Mouse (Mus musculus) stomach, embryonic 15.5 days (tissue): ENCODE measurements at regions not wholly inside any gene's neighbourhood (a gene's known extent, or its start where the extent isn't known, plus 50 kb on each side); places are given as distances from the start of the nearest gene placed in this dataset.
A peak's percentile ranks its signal among the peaks of the same experiment; 100 is the strongest.

Source experiments
- ATAC-seq: fragments of 200-750 bp; cut with Nextera tagmentation; 2 replicates; pipeline ENCODE4 v1.8.0; 2017; ENCODE audit warnings: low read depth, moderate number of reproducible peaks, moderate TSS enrichment; ENCODE audit not compliant: insufficient read depth, low FRiP score
- H3K27ac ChIP-seq: fragments of 300-500 bp; sonication (generic); 2 replicates; pipeline ENCODE4 v1.5.1; 2015; ENCODE audit warnings: mild to moderate bottlenecking, inconsistent platforms
- H3K27me3 ChIP-seq: fragments of 300-500 bp; sonication (generic); replicated peaks from 2 replicates; pipeline ENCODE4 v1.6.1; 2015; ENCODE audit warnings: inconsistent platforms
- H3K36me3 ChIP-seq: fragments of 300-500 bp; sonication (generic); 2 replicates; pipeline ENCODE4 v1.6.1; 2015; ENCODE audit warnings: inconsistent platforms
- H3K4me1 ChIP-seq: fragments of 300-500 bp; sonication (generic); 2 replicates; pipeline ENCODE4 v1.6.1; 2015; ENCODE audit warnings: inconsistent platforms
- H3K4me2 ChIP-seq: fragments of 300-500 bp; sonication (generic); 2 replicates; pipeline ENCODE4 v1.6.1; 2015; ENCODE audit warnings: mild to moderate bottlenecking, inconsistent platforms
- H3K4me3 ChIP-seq: fragments of 300-500 bp; sonication (generic); replicated peaks from 2 replicates; pipeline ENCODE4 v1.5.1; 2015; ENCODE audit warnings: inconsistent platforms
- H3K9ac ChIP-seq: fragments of 300-500 bp; sonication (generic); 2 replicates; pipeline ENCODE4 v1.6.1; 2015; ENCODE audit warnings: inconsistent platforms
- H3K9me3 ChIP-seq: fragments of 300-500 bp; sonication (generic); 2 replicates; pipeline ENCODE4 v1.6.1; 2016; ENCODE audit warnings: inconsistent platforms
- WGBS: fragments of 180-500 bp; shearing (Covaris S2); methylation state at CpG from one replicate; pipeline ENCODE4 v1.1.7; 2015; 5-methylcytosine and 5-hydroxymethylcytosine counted together

DNA sequence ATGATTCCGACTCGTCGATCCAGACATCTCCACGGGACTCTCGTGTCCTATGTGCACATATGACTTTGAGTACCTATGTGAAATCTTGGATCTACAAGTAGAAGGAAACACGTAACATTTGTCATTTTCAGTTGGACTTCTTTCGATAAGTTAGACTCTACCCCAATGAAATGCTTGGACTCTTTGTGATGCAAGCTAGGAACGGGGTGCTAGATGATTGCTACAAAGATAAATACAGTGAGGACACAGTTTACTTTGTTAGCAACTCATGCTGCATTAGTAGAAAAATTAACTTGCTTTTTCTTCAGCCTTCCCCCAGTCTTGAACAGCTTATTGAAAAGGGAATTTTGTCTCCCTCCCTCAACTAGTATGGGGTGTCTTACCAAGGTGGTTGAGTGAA lies 81.2 kb upstream of the Eef1e1 start:
- no peak overlapping the region for H3K4me3 ChIP-seq
- no peaks in the 10 kb centered on the region for H3K27me3 ChIP-seq
- no peak for ATAC-seq
- no peaks in the 10 kb centered on the region for H3K4me1 ChIP-seq
- H3K4me2 ChIP-seq: no peak overlapping the region
- 85% methylated on average over 8 of the region's 8 CpGs for WGBS
- H3K36me3 ChIP-seq: no peaks in the 10 kb centered on the region
- no peak overlapping the region for H3K9ac ChIP-seq
- no peaks in the 10 kb centered on the region for H3K9me3 ChIP-seq
- H3K27ac ChIP-seq: no peak overlapping the region

GRCm38 (mm10) chr13:38736361-38737035 lies 77.6 kb upstream of the Eef1e1 start:
- H3K4me3 ChIP-seq: no peak overlapping the region
- H3K4me2 ChIP-seq: no peak overlapping the region
- no peaks in the 10 kb centered on the region for H3K4me1 ChIP-seq
- 66% methylated on average over 4 of the region's 4 CpGs for WGBS
- no peaks in the 10 kb centered on the region for H3K27me3 ChIP-seq
- no peak overlapping the region for H3K9ac ChIP-seq
- peak; percentile 71 for ATAC-seq
- no peaks in the 10 kb centered on the region for H3K9me3 ChIP-seq
- no peaks in the 10 kb centered on the region for H3K36me3 ChIP-seq
- H3K27ac ChIP-seq: no peak overlapping the region

- ATAC-seq: no peak
Observed at GRCm38 (mm10) chr13:38735294-38735693, 76.4 kb upstream of the Eef1e1 start.

DNA sequence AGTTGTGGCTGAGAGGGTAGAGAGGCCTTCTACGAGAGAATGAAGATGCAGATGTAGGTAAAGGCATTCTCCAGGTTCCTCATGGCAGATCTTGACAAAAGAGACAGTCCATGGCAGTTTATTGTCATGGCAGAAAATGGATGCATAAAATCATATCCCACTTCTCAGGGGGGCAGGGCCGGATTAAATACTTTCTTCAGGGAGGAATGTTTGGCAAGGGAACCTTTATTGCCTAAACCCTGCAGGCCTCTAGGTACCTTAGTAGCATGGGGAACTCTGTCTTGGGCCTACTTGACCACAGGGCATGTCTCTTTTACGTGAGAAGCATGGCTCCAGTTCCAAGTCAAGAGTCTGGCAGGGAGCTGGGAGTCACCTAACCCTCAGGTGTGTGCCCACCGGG lies 74.4 kb upstream of the Eef1e1 start:
- 84% methylated on average over 4 of the region's 4 CpGs for WGBS
- H3K9ac ChIP-seq: no peak overlapping the region
- H3K4me1 ChIP-seq: no peaks in the 10 kb centered on the region
- no peaks in the 10 kb centered on the region for H3K9me3 ChIP-seq
- no peak overlapping the region for H3K4me3 ChIP-seq
- no peak overlapping the region for H3K27ac ChIP-seq
- no peak overlapping the region for H3K4me2 ChIP-seq
- H3K27me3 ChIP-seq: no peaks in the 10 kb centered on the region
- no peak for ATAC-seq
- H3K36me3 ChIP-seq: no peaks in the 10 kb centered on the region

More at GRCm38 (mm10) chr13:38735294-38735693, 76.4 kb upstream of the Eef1e1 start:
- Histone ChIP-seq H3K4me1 (no peaks in the 10 kb centered on the region), H3K4me2 (no peak overlapping the region), H3K27me3 (no peaks in the 10 kb centered on the region), H3K36me3 (no peaks in the 10 kb centered on the region), H3K27ac (no peak overlapping the region), H3K4me3 (no peak overlapping the region), H3K9me3 (no peaks in the 10 kb centered on the region), H3K9ac (no peak overlapping the region)
- 78% methylated on average over 6 of the region's 6 CpGs for WGBS

GRCm38 (mm10) chr13:38725452-38725851 lies 66.6 kb upstream of the Eef1e1 start:
- no peak overlapping the region for H3K27ac ChIP-seq
- H3K4me3 ChIP-seq: no peak overlapping the region
- no peaks in the 10 kb centered on the region for H3K9me3 ChIP-seq
- H3K27me3 ChIP-seq: no peaks in the 10 kb centered on the region
- H3K4me2 ChIP-seq: no peak overlapping the region
- 83% methylated on average over 4 of the region's 4 CpGs for WGBS
- ATAC-seq: no peak
- H3K9ac ChIP-seq: no peak overlapping the region
- H3K36me3 ChIP-seq: no peaks in the 10 kb centered on the region
- H3K4me1 ChIP-seq: no peaks in the 10 kb centered on the region

- 89% methylated on average over 3 of the region's 3 CpGs for WGBS
- H3K27me3 ChIP-seq: no peaks in the 10 kb centered on the region
Observed at GRCm38 (mm10) chr13:38721166-38721565, 62.3 kb upstream of the Eef1e1 start.

GRCm38 (mm10) chr13:38714838-38715237 lies 56.0 kb upstream of the Eef1e1 start:
- Histone ChIP-seq H3K4me1 (no peaks in the 10 kb centered on the region), H3K4me2 (no peak overlapping the region), H3K36me3 (no peaks in the 10 kb centered on the region), H3K9ac (no peak overlapping the region), H3K4me3 (no peak overlapping the region), H3K9me3 (no peaks in the 10 kb centered on the region), H3K27ac (no peak overlapping the region), H3K27me3 (no peaks in the 10 kb centered on the region)
- no peak for ATAC-seq
- WGBS: 86% methylated on average over 5 of the region's 5 CpGs

More at GRCm38 (mm10) chr13:38721166-38721565, 62.3 kb upstream of the Eef1e1 start:
- Histone ChIP-seq H3K4me3 (no peak overlapping the region), H3K27ac (no peak overlapping the region), H3K9ac (no peak overlapping the region), H3K9me3 (no peaks in the 10 kb centered on the region), H3K36me3 (no peaks in the 10 kb centered on the region), H3K4me2 (no peak overlapping the region), H3K4me1 (no peaks in the 10 kb centered on the region)
- no peak for ATAC-seq
